Mouse (Mus musculus) neural tube, embryonic 12.5 days (tissue): ENCODE results near the gene Frmd5. TPM values are rescaled to one million over a fixed set of nuclear protein-coding genes. Genes with fewer than 3 reads are reported as not detected.

Experiments
- ATAC-seq: fragments of 200-750 bp; cut with Nextera tagmentation; 2 replicates; pipeline ENCODE4 v1.8.0; 2017; ENCODE audit warnings: low read depth, mild to moderate bottlenecking, moderate TSS enrichment, moderate library complexity; ENCODE audit not compliant: low FRiP score
- H3K27ac ChIP-seq: fragments of 300-500 bp; sonication (generic); 2 replicates; pipeline ENCODE4 v1.5.1; 2016
- H3K27me3 ChIP-seq: fragments of 300-500 bp; sonication (generic); replicated peaks from 2 replicates; pipeline ENCODE4 v1.6.1; 2016; ENCODE audit warnings: mild to moderate bottlenecking
- H3K36me3 ChIP-seq: fragments of 300-500 bp; sonication (generic); 2 replicates; pipeline ENCODE4 v1.6.1; 2016; ENCODE audit warnings: mild to moderate bottlenecking
- H3K4me1 ChIP-seq: fragments of 300-500 bp; sonication (generic); 2 replicates; pipeline ENCODE4 v1.6.1; 2016
- H3K4me2 ChIP-seq: fragments of 300-500 bp; sonication (generic); replicated peaks from 2 replicates; pipeline ENCODE4 v1.6.1; 2016; ENCODE audit warnings: mild to moderate bottlenecking
- H3K4me3 ChIP-seq: fragments of 300-500 bp; sonication (generic); 2 replicates; pipeline ENCODE4 v1.5.1; 2016
- H3K9ac ChIP-seq: fragments of 300-500 bp; sonication (generic); 2 replicates; pipeline ENCODE4 v1.6.1; 2016; ENCODE audit warnings: mild to moderate bottlenecking
- H3K9me3 ChIP-seq: fragments of 300-500 bp; sonication (generic); 2 replicates; pipeline ENCODE4 v1.6.1; 2016; ENCODE audit warnings: mild to moderate bottlenecking
- WGBS: fragments of 180-500 bp; shearing (Covaris S2); methylation state at CpG from one replicate; pipeline ENCODE4 v1.1.7; 2016; 5-methylcytosine and 5-hydroxymethylcytosine counted together
- polyA plus RNA-seq: library from polyadenylated mRNA; unstranded; fragments of >200 nt; fragmentation: Nextera tagmentation; extraction: Ambion mirVana; gene quantifications from 2 replicates; pipeline ENCODE4 v1.2.1, GENCODE M21; 2016

Gene Frmd5
- polyA plus RNA-seq, 1 experiment from 2014 or later, result 29.7 TPM

GRCm38 (mm10) chr2:121758258-121758657 lies 48.6 kb downstream of the Frmd5 start:
- ATAC-seq, result no peak
- peaks cover 10% of the 10 kb centered on the region; the same call in 1 of the 2 replicates for H3K4me1 ChIP-seq
- no peaks in the 10 kb centered on the region for H3K9me3 ChIP-seq
- no peak overlapping the region for H3K27ac ChIP-seq
- no peaks in the 10 kb centered on the region for H3K36me3 ChIP-seq
- H3K4me2 ChIP-seq, result no peak overlapping the region
- 89% methylated on average over 8 of the region's 8 CpGs for WGBS
- no peaks in the 10 kb centered on the region for H3K27me3 ChIP-seq
- H3K9ac ChIP-seq, result no peak overlapping the region
- H3K4me3 ChIP-seq, result no peak overlapping the region

- Histone ChIP-seq H3K4me2 (no peak overlapping the region), H3K36me3 (no peaks in the 10 kb centered on the region)
- no peak for ATAC-seq
Measured at GRCm38 (mm10) chr2:121756336-121756735, 50.6 kb downstream of the Frmd5 start.

GRCm38 (mm10) chr2:121755056-121755455 lies 51.8 kb downstream of the Frmd5 start:
- H3K4me2 ChIP-seq, result no peak overlapping the region
- H3K9me3 ChIP-seq, result no peaks in the 10 kb centered on the region
- H3K4me1 ChIP-seq, result peaks cover 10% of the 10 kb centered on the region; the same call in 1 of the 2 replicates
- no peak overlapping the region for H3K9ac ChIP-seq
- H3K36me3 ChIP-seq, result no peaks in the 10 kb centered on the region
- 0 out of 2 replicates have a peak, but pooled peaks have one; percentile 17 for ATAC-seq
- WGBS, result 17% methylated on average over 6 of the region's 6 CpGs
- H3K4me3 ChIP-seq, result no peak overlapping the region
- no peak overlapping the region for H3K27ac ChIP-seq
- no peaks in the 10 kb centered on the region for H3K27me3 ChIP-seq

More at GRCm38 (mm10) chr2:121756336-121756735, 50.6 kb downstream of the Frmd5 start:
- Histone ChIP-seq H3K27me3 (no peaks in the 10 kb centered on the region), H3K27ac (no peak overlapping the region), H3K9me3 (no peaks in the 10 kb centered on the region), H3K4me1 (peaks cover 10% of the 10 kb centered on the region; the same call in 1 of the 2 replicates), H3K4me3 (no peak overlapping the region), H3K9ac (no peak overlapping the region)
- 97% methylated on average over 1 of the region's 1 CpGs for WGBS

GRCm38 (mm10) chr2:121750121-121750520 lies 56.8 kb downstream of the Frmd5 start:
- H3K9me3 ChIP-seq, result no peaks in the 10 kb centered on the region
- H3K36me3 ChIP-seq, result no peaks in the 10 kb centered on the region
- H3K4me2 ChIP-seq, result no peak overlapping the region
- H3K4me1 ChIP-seq, result peaks cover 5% of the 10 kb centered on the region; the same call in 1 of the 2 replicates
- ATAC-seq, result no peak
- H3K4me3 ChIP-seq, result no peak overlapping the region
- no peaks in the 10 kb centered on the region for H3K27me3 ChIP-seq
- no peak overlapping the region for H3K9ac ChIP-seq
- H3K27ac ChIP-seq, result no peak overlapping the region
- 89% methylated on average over 6 of the region's 6 CpGs for WGBS

- no peak overlapping the region for H3K9ac ChIP-seq
- H3K36me3 ChIP-seq, result no peaks in the 10 kb centered on the region
- H3K27ac ChIP-seq, result no peak overlapping the region
- no peak overlapping the region for H3K4me3 ChIP-seq
- no peaks in the 10 kb centered on the region for H3K27me3 ChIP-seq
- ATAC-seq, result no peak
- no peaks in the 10 kb centered on the region for H3K4me1 ChIP-seq
- H3K4me2 ChIP-seq, result no peak overlapping the region
- 86% methylated on average over 2 of the region's 2 CpGs for WGBS
- no peaks in the 10 kb centered on the region for H3K9me3 ChIP-seq
Measured at GRCm38 (mm10) chr2:121741151-121741550, 65.7 kb downstream of the Frmd5 start.

GRCm38 (mm10) chr2:121739410-121739809 lies 67.5 kb downstream of the Frmd5 start:
- Histone ChIP-seq H3K27me3 (no peaks in the 10 kb centered on the region), H3K9ac (no peak overlapping the region), H3K27ac (no peak overlapping the region), H3K4me3 (no peak overlapping the region), H3K9me3 (no peaks in the 10 kb centered on the region), H3K36me3 (no peaks in the 10 kb centered on the region), H3K4me2 (no peak overlapping the region), H3K4me1 (no peaks in the 10 kb centered on the region)
- no peak for ATAC-seq
- 92% methylated on average over 4 of the region's 4 CpGs for WGBS

- no peak overlapping the region for H3K9ac ChIP-seq
- H3K9me3 ChIP-seq, result no peaks in the 10 kb centered on the region
- no peak overlapping the region for H3K4me2 ChIP-seq
- 91% methylated on average over 7 of the region's 7 CpGs for WGBS
- no peaks in the 10 kb centered on the region for H3K4me1 ChIP-seq
- no peaks in the 10 kb centered on the region for H3K27me3 ChIP-seq
- H3K36me3 ChIP-seq, result no peaks in the 10 kb centered on the region
- H3K27ac ChIP-seq, result no peak overlapping the region
- no peak for ATAC-seq
- H3K4me3 ChIP-seq, result no peak overlapping the region
Measured at GRCm38 (mm10) chr2:121733426-121733825, 73.5 kb downstream of the Frmd5 start.

- Histone ChIP-seq H3K36me3 (no peaks in the 10 kb centered on the region), H3K4me2 (no peak overlapping the region), H3K9ac (no peak overlapping the region), H3K27ac (no peak overlapping the region), H3K4me3 (no peak overlapping the region), H3K4me1 (no peaks in the 10 kb centered on the region), H3K27me3 (no peaks in the 10 kb centered on the region), H3K9me3 (no peaks in the 10 kb centered on the region)
- WGBS, result 95% methylated on average over 11 of the region's 11 CpGs
- no peak for ATAC-seq
Measured at GRCm38 (mm10) chr2:121730486-121730885, 76.4 kb downstream of the Frmd5 start.

GRCm38 (mm10) chr2:121728907-121729575 lies 77.8 kb downstream of the Frmd5 start:
- no peak for ATAC-seq
- Histone ChIP-seq H3K4me3 (no peak overlapping the region), H3K9ac (no peak overlapping the region), H3K27me3 (no peaks in the 10 kb centered on the region), H3K4me1 (no peaks in the 10 kb centered on the region), H3K9me3 (no peaks in the 10 kb centered on the region), H3K4me2 (no peak overlapping the region), H3K27ac (no peak overlapping the region), H3K36me3 (no peaks in the 10 kb centered on the region)
- 77% methylated on average over 9 of the region's 9 CpGs for WGBS

GRCm38 (mm10) chr2:121724866-121725265 lies 82.0 kb downstream of the Frmd5 start:
- no peak overlapping the region for H3K27ac ChIP-seq
- no peaks in the 10 kb centered on the region for H3K36me3 ChIP-seq
- H3K4me3 ChIP-seq, result no peak overlapping the region
- H3K4me1 ChIP-seq, result no peaks in the 10 kb centered on the region
- no peaks in the 10 kb centered on the region for H3K27me3 ChIP-seq
- no peak for ATAC-seq
- H3K9ac ChIP-seq, result no peak overlapping the region
- no peaks in the 10 kb centered on the region for H3K9me3 ChIP-seq
- WGBS, result 83% methylated on average over 4 of the region's 4 CpGs
- H3K4me2 ChIP-seq, result no peak overlapping the region

- no peak for ATAC-seq
- Histone ChIP-seq H3K4me1 (no peaks in the 10 kb centered on the region), H3K27ac (no peak overlapping the region), H3K27me3 (no peaks in the 10 kb centered on the region), H3K36me3 (no peaks in the 10 kb centered on the region), H3K9ac (no peak overlapping the region), H3K9me3 (no peaks in the 10 kb centered on the region), H3K4me2 (no peak overlapping the region), H3K4me3 (no peak overlapping the region)
- WGBS, result 88% methylated on average over 8 of the region's 8 CpGs
Measured at GRCm38 (mm10) chr2:121723796-121724195, 83.1 kb downstream of the Frmd5 start.

GRCm38 (mm10) chr2:121719000-121719399 lies 87.9 kb downstream of the Frmd5 start:
- Histone ChIP-seq H3K9ac (no peak overlapping the region), H3K9me3 (no peaks in the 10 kb centered on the region), H3K4me1 (peaks cover 4% of the 10 kb centered on the region; the same call in 1 of the 2 replicates), H3K27me3 (no peaks in the 10 kb centered on the region), H3K27ac (no peak overlapping the region), H3K4me3 (no peak overlapping the region), H3K4me2 (no peak overlapping the region), H3K36me3 (no peaks in the 10 kb centered on the region)
- ATAC-seq, result no peak
- 82% methylated on average over 6 of the region's 6 CpGs for WGBS

- H3K4me1 ChIP-seq, result peaks cover 4% of the 10 kb centered on the region; the same call in 1 of the 2 replicates
- ATAC-seq, result no peak
- no peak overlapping the region for H3K4me3 ChIP-seq
- no peak overlapping the region for H3K27ac ChIP-seq
- H3K36me3 ChIP-seq, result no peaks in the 10 kb centered on the region
- no peak overlapping the region for H3K4me2 ChIP-seq
- H3K9me3 ChIP-seq, result no peaks in the 10 kb centered on the region
- H3K9ac ChIP-seq, result no peak overlapping the region
- 62% methylated on average over 3 of the region's 3 CpGs for WGBS
- H3K27me3 ChIP-seq, result no peaks in the 10 kb centered on the region
Measured at GRCm38 (mm10) chr2:121717133-121717532, 89.8 kb downstream of the Frmd5 start.
